22 mouse cellular contexts compared by ENCODE assay signal in genomic region chr11:72518449-72518848, GRCm38 (mm10). TPM values are rescaled to one million over a fixed set of nuclear protein-coding genes. Genes with fewer than 3 reads are reported as not detected.
DNase-seq lines count a peak whose midpoint lies in the region; ATAC-seq and TF ChIP-seq lines count a peak whose summit lies in the region.
"Had no signal": no experiment of that assay in that cellular context is flagged by ENCODE, and none has a peak within 500 bp of the region (broad histone marks: within the 10 kb centered on the region; RNA-seq: fewer than 3 reads in every experiment).

No protein-coding gene starts in this region.

- DNase-seq in liver, postnatal 0 days, result no peak
- no peak for DNase-seq in liver, embryonic 11.5 days (ENCODE audit: low spot score)
- peak; percentile 8 for DNase-seq in ES-CJ7 (ENCODE audit: low read depth, low spot score)
- DNase-seq in adrenal gland, postnatal 4 days (ENCODE audit: low spot score in 2 of 2), result no peak
- DNase-seq: adrenal gland, postnatal 10 days; cerebellum, adult 11 months; cerebellum, adult 8-10 months; cerebellum, postnatal 14 days; gastrocnemius, postnatal 36 days; heart, postnatal 14 days had no signal

- no peak overlapping the region for H3K4me3 ChIP-seq in liver, postnatal 0 days (ENCODE audit: low read depth, low read length)
- no peak overlapping the region for H3K4me3 ChIP-seq in liver, embryonic 11.5 days (ENCODE audit: low read depth, low read length)
- no peak overlapping the region for H3K4me3 ChIP-seq in heart, embryonic 11.5 days (ENCODE audit: low read depth, low read length)
- H3K4me3 ChIP-seq: embryonic facial prominence, embryonic 12.5 days; forebrain, embryonic 15.5 days; heart, embryonic 10.5 days; heart, embryonic 15.5 days; hindbrain, embryonic 13.5 days had no signal

- peaks cover 5% of the 10 kb centered on the region for H3K4me1 ChIP-seq in liver, postnatal 0 days (ENCODE audit: insufficient read depth)
- no peaks in the 10 kb centered on the region for H3K4me1 ChIP-seq in liver, embryonic 11.5 days (replicated peaks; ENCODE audit: control insufficient read depth, insufficient read depth, low read length)
- H3K4me1 ChIP-seq in heart, embryonic 11.5 days (ENCODE audit: control insufficient read depth, insufficient read depth, low read length), result no peaks in the 10 kb centered on the region
- H3K4me1 ChIP-seq: embryonic facial prominence, embryonic 12.5 days; heart, embryonic 10.5 days had no signal

- peak overlapping the region; percentile 39; the same call in 1 of the 2 replicates for H3K27ac ChIP-seq in liver, postnatal 0 days (ENCODE audit: low read depth)
- no peak overlapping the region for H3K27ac ChIP-seq in liver, embryonic 11.5 days (ENCODE audit: low read depth, low read length)
- no peak overlapping the region for H3K27ac ChIP-seq in heart, embryonic 11.5 days (ENCODE audit: low read depth, low read length)
- H3K27ac ChIP-seq: embryonic facial prominence, embryonic 12.5 days; forebrain, embryonic 15.5 days; heart, embryonic 10.5 days; heart, embryonic 15.5 days; hindbrain, embryonic 13.5 days; hindbrain, postnatal 0 days had no signal

- no peak for TF ChIP-seq EP300 in liver, postnatal 0 days (IDR thresholded peaks at IDR 0.05; ENCODE audit: low read depth)

- H3K36me3 ChIP-seq in liver, postnatal 0 days (replicated peaks; ENCODE audit: insufficient read depth, low read length), result no peaks in the 10 kb centered on the region
- no peaks in the 10 kb centered on the region for H3K36me3 ChIP-seq in liver, embryonic 11.5 days (ENCODE audit: control insufficient read depth, insufficient read depth, low read length)
- H3K36me3 ChIP-seq in heart, embryonic 11.5 days (ENCODE audit: control insufficient read depth, insufficient read depth, low read length), result no peaks in the 10 kb centered on the region
- H3K36me3 ChIP-seq: embryonic facial prominence, embryonic 12.5 days; forebrain, embryonic 15.5 days; G1E; heart, embryonic 10.5 days; heart, embryonic 15.5 days; hindbrain, embryonic 13.5 days had no signal

- H3K9me3 ChIP-seq in liver, postnatal 0 days (ENCODE audit: low read length), result no peaks in the 10 kb centered on the region
- no peaks in the 10 kb centered on the region for H3K9me3 ChIP-seq in liver, embryonic 11.5 days (ENCODE audit: control insufficient read depth, low read length)
- H3K9me3 ChIP-seq in heart, embryonic 11.5 days (replicated peaks; ENCODE audit: control insufficient read depth, low read length), result no peaks in the 10 kb centered on the region
- H3K9me3 ChIP-seq: embryonic facial prominence, embryonic 12.5 days; forebrain, embryonic 15.5 days; G1E; heart, embryonic 10.5 days; heart, embryonic 15.5 days; hindbrain, embryonic 13.5 days had no signal

- 38% methylated on average over 2 of the region's 2 CpGs for WGBS in liver, postnatal 0 days (ENCODE audit: insufficient replicate concordance)
- WGBS in liver, embryonic 11.5 days, result 38% methylated on average over 2 of the region's 2 CpGs
- 58% methylated on average over 2 of the region's 2 CpGs for WGBS in heart, embryonic 11.5 days (ENCODE audit: insufficient replicate concordance)

- ATAC-seq in liver, postnatal 0 days, result no peak
- no peak for ATAC-seq in liver, embryonic 11.5 days (replicated peaks; ENCODE audit: low FRiP score)
- 0 out of 2 replicates have a peak, but pooled peaks have one; percentile 25 for ATAC-seq in common myeloid progenitor, adult 5-6 weeks (replicated peaks; ENCODE audit: low read depth, poor library complexity, severe bottlenecking)
- peak; percentile 53 for ATAC-seq in monocyte, adult 5-6 weeks (replicated peaks; ENCODE audit: insufficient number of reproducible peaks, low FRiP score, low TSS enrichment, poor library complexity, severe bottlenecking)
- no peak for ATAC-seq in heart, embryonic 11.5 days (replicated peaks; ENCODE audit: insufficient number of reproducible peaks, low FRiP score, low TSS enrichment)
- ATAC-seq: forebrain, embryonic 15.5 days; hindbrain, postnatal 0 days had no signal

- no peaks in the 10 kb centered on the region for H3K27me3 ChIP-seq in liver, postnatal 0 days (ENCODE audit: insufficient read depth, low read length)
- no peaks in the 10 kb centered on the region for H3K27me3 ChIP-seq in liver, embryonic 11.5 days (replicated peaks; ENCODE audit: control insufficient read depth, insufficient read depth, low read length)
- H3K27me3 ChIP-seq in heart, embryonic 11.5 days (ENCODE audit: control insufficient read depth, insufficient read depth, low read length), result no peaks in the 10 kb centered on the region
- H3K27me3 ChIP-seq: embryonic facial prominence, embryonic 12.5 days; forebrain, embryonic 15.5 days; heart, embryonic 15.5 days; hindbrain, embryonic 13.5 days had no signal

- no peak overlapping the region for H3K4me2 ChIP-seq in liver, postnatal 0 days (ENCODE audit: low read depth, low read length)
- H3K4me2 ChIP-seq in liver, embryonic 11.5 days, result no peak overlapping the region
- H3K4me2 ChIP-seq in heart, embryonic 11.5 days, result no peak overlapping the region
- H3K4me2 ChIP-seq: embryonic facial prominence, embryonic 12.5 days; forebrain, embryonic 15.5 days; heart, embryonic 15.5 days; hindbrain, embryonic 13.5 days had no signal

- TF ChIP-seq CTCF in liver, postnatal 0 days (IDR thresholded peaks at IDR 0.05; ENCODE audit: low read depth), result no peak

- no peak overlapping the region for H3K9ac ChIP-seq in liver, postnatal 0 days (replicated peaks)
- no peak overlapping the region for H3K9ac ChIP-seq in liver, embryonic 11.5 days (ENCODE audit: low read depth, low read length)
- no peak overlapping the region for H3K9ac ChIP-seq in heart, embryonic 11.5 days (ENCODE audit: low read depth, low read length)
- H3K9ac ChIP-seq: embryonic facial prominence, embryonic 12.5 days; forebrain, embryonic 15.5 days; heart, embryonic 15.5 days; hindbrain, embryonic 13.5 days had no signal

RNA-seq across cellular contexts. Expression of gene Spns2, which starts 28.7 kb away (rescaled TPM):
- polyA plus RNA-seq in liver, postnatal 0 days (2015; fragmentation: Nextera tagmentation; extraction: Ambion mirVana), result 4.1 and 4.9 TPM in 2 replicates
- polyA plus RNA-seq in liver, embryonic 11.5 days (2014; fragmentation: Nextera tagmentation; extraction: Ambion mirVana), result 20.0 and 21.0 TPM in 2 replicates
- total RNA-seq in common myeloid progenitor, adult 5-6 weeks (2017), result 38.1 and 49.9 TPM in 2 replicates
- total RNA-seq in monocyte, adult 5-6 weeks (2017), result 1.4 to 3.2 TPM (median 1.4 TPM) in 3 replicates
- total RNA-seq in adrenal gland, postnatal 4 days (2021), result 1 to 10 TPM; 8.9 to 9.6 TPM
- polyA plus RNA-seq in heart, embryonic 11.5 days (2014; fragmentation: Nextera tagmentation; extraction: Ambion mirVana), result 4.0 and 4.6 TPM in 2 replicates

RNA-seq across cellular contexts. Expression of gene Spns3, which starts 31.9 kb away (rescaled TPM):
- 1.8 and 1.9 TPM in 2 replicates for polyA plus RNA-seq in liver, postnatal 0 days (2015; fragmentation: Nextera tagmentation; extraction: Ambion mirVana)
- 1.9 and 2.0 TPM in 2 replicates for polyA plus RNA-seq in liver, embryonic 11.5 days (2014; fragmentation: Nextera tagmentation; extraction: Ambion mirVana)
- total RNA-seq in common myeloid progenitor, adult 5-6 weeks (2017), result 20.5 and 29.3 TPM in 2 replicates
- 0.75 to 3.8 TPM (median 1.3 TPM) in 3 replicates for total RNA-seq in monocyte, adult 5-6 weeks (2017)
- under 1 TPM; 0.45 to 0.50 TPM for total RNA-seq in adrenal gland, postnatal 4 days (2021)
- polyA plus RNA-seq in heart, embryonic 11.5 days (2014; fragmentation: Nextera tagmentation; extraction: Ambion mirVana), result 0.17 TPM in 1 of 2 replicates, not detected in the other
- total RNA-seq: heart, adult 18-20 months had no signal
- polyA plus RNA-seq: embryonic facial prominence, embryonic 12.5 days; forebrain, embryonic 11.5 days; G1E had no signal

Comparison
In these comparisons a context has a peak if more than half of its experiments do, and no peak if none do; other contexts are left out.
1. ATAC-seq: peak in common myeloid progenitor, adult 5-6 weeks (single experiment) and monocyte, adult 5-6 weeks (single experiment); none in liver, postnatal 0 days (single experiment), liver, embryonic 11.5 days (single experiment) and heart, embryonic 11.5 days (single experiment).